Comparison of ENCODE assay signal across 13 mouse cellular contexts in the genomic region with DNA sequence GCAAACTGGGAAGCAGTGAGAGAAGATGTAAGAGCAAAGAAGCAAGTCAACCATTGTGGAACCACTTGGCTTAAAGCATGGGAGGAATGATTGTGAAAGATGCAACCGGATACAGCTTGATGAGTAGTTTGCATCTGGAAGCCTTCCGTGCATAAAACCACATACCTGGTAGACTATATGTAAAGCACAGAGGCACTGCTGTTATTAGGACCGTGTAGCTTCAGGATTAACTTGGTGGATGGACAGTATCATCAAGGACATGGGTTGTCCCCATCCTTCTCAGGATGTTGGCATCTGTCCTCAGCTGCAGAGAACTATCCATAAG.
"Had no signal": no experiment of that assay in that cellular context is flagged by ENCODE, and none has a peak within 500 bp of the region (broad histone marks: within the 10 kb centered on the region; RNA-seq: fewer than 3 reads in every experiment).

No protein-coding gene starts in this region.

- H3K4me3 ChIP-seq: kidney, embryonic 15.5 days; midbrain, embryonic 10.5 days; neural tube, embryonic 12.5 days had no signal

- DNase-seq: kidney, adult 2 months; kidney, postnatal 25 days; liver; lung, adult 18-20 months; midbrain, embryonic 14.5 days; retina, postnatal 1 day; right cerebral cortex, postnatal 4 days; spleen, adult 18-20 months; thymus, adult 18-20 months had no signal

- H3K9ac ChIP-seq: kidney, embryonic 15.5 days; liver, embryonic 14.5 days; neural tube, embryonic 12.5 days had no signal

- H3K27me3 ChIP-seq: kidney, embryonic 15.5 days; neural tube, embryonic 12.5 days had no signal

- H3K27ac ChIP-seq: kidney, embryonic 15.5 days; liver, embryonic 14.5 days; midbrain, embryonic 10.5 days; neural tube, embryonic 12.5 days had no signal

- H3K36me3 ChIP-seq: midbrain, embryonic 10.5 days; neural tube, embryonic 12.5 days had no signal

- H3K4me2 ChIP-seq: kidney, embryonic 15.5 days; neural tube, embryonic 12.5 days had no signal

- H3K4me1 ChIP-seq: midbrain, embryonic 10.5 days; neural tube, embryonic 12.5 days had no signal

- H3K9me3 ChIP-seq: kidney, embryonic 15.5 days; midbrain, embryonic 10.5 days; neural tube, embryonic 12.5 days had no signal
